Mouse (Mus musculus) kidney, postnatal 0 days (tissue): Measurements from ENCODE around the gene Olfr1219. TPM values are rescaled to one million over a fixed set of nuclear protein-coding genes. Genes with fewer than 3 reads are reported as not detected.

Experiments
- ATAC-seq: fragments of 200-750 bp; cut with Nextera tagmentation; replicated peaks from 2 replicates; pipeline ENCODE4 v1.8.0; 2017; ENCODE audit warnings: low read depth, moderate number of reproducible peaks, moderate TSS enrichment, moderate library complexity; ENCODE audit not compliant: low FRiP score
- DNase-seq: peaks from one replicate; pipeline ENCODE4 v3.0.0-alpha.2; 2016; ENCODE audit warnings: low spot score
- H3K27ac ChIP-seq: fragments of 300-500 bp; sonication (generic); 2 replicates; pipeline ENCODE4 v1.5.1; 2014; ENCODE audit warnings: mild to moderate bottlenecking
- H3K27me3 ChIP-seq: fragments of 300-500 bp; sonication (generic); 2 replicates; pipeline ENCODE4 v1.6.1; 2014; ENCODE audit warnings: low read length, mixed read lengths; ENCODE audit not compliant: insufficient read depth
- H3K36me3 ChIP-seq: fragments of 300-500 bp; sonication (generic); 2 replicates; pipeline ENCODE4 v1.6.1; 2014; ENCODE audit warnings: low read length, mixed read lengths; ENCODE audit not compliant: insufficient read depth
- H3K4me1 ChIP-seq: fragments of 300-500 bp; sonication (generic); replicated peaks from 2 replicates; pipeline ENCODE4 v1.6.1; 2014; ENCODE audit warnings: antibody characterized with exemption, low read length, mixed read lengths; ENCODE audit not compliant: insufficient read depth
- H3K4me2 ChIP-seq: fragments of 300-500 bp; sonication (generic); 2 replicates; pipeline ENCODE4 v1.6.1; 2014; ENCODE audit warnings: mild to moderate bottlenecking, low read length, moderate library complexity, mixed read lengths
- H3K4me3 ChIP-seq: fragments of 300-500 bp; sonication (generic); replicated peaks from 2 replicates; pipeline ENCODE4 v1.5.1; 2014; ENCODE audit warnings: low read depth, low read length
- H3K9ac ChIP-seq: fragments of 300-500 bp; sonication (generic); 2 replicates; pipeline ENCODE4 v1.6.1; 2014; ENCODE audit warnings: low read depth, low read length
- H3K9me3 ChIP-seq: fragments of 300-500 bp; sonication (generic); replicated peaks from 2 replicates; pipeline ENCODE4 v1.6.1; 2016; ENCODE audit warnings: low read length, inconsistent platforms, mixed read lengths
- CTCF ChIP-seq: IDR thresholded peaks from 2 replicates; pipeline ENCODE4 v1.5.1; 2016; ENCODE audit warnings: antibody characterized with exemption, low read depth, mild to moderate bottlenecking, moderate library complexity
- WGBS: fragments of 180-500 bp; shearing (Covaris S2); extraction: QIAGEN DNeasy Blood & Tissue Kit; methylation state at CpG from one replicate; pipeline ENCODE4 v1.1.7; 2014; 5-methylcytosine and 5-hydroxymethylcytosine counted together
- polyA plus RNA-seq: library from polyadenylated mRNA; unstranded; fragments of >200 nt; fragmentation: Nextera tagmentation; extraction: Ambion mirVana; gene quantifications from 2 replicates; pipeline ENCODE4 v1.2.1, GENCODE M21; 2015

Gene Olfr1219
- not detected in 2 replicates for polyA plus RNA-seq

GRCm38 (mm10) chr2:89083413-89083812, at the start of gene Olfr1219:
Olfr1219 (minus strand) TSS chr2:89083513.
- no peak for ATAC-seq
- H3K9ac ChIP-seq = no peak within 1 kb of the TSS
- H3K4me1 ChIP-seq = no peaks in the 10 kb centered on the region
- no peaks in the 10 kb centered on the region for H3K9me3 ChIP-seq
- TF ChIP-seq CTCF = no peak
- no peak within 1 kb of the TSS for H3K27ac ChIP-seq
- H3K4me2 ChIP-seq = no peak within 1 kb of the TSS
- WGBS = 58% methylated on average over 1 of the region's 1 CpGs
- no peaks in the 10 kb centered on the region for H3K27me3 ChIP-seq
- DNase-seq = no peak
- no peaks in the 10 kb centered on the region for H3K36me3 ChIP-seq
- no peak within 1 kb of the TSS for H3K4me3 ChIP-seq

- Histone ChIP-seq H3K36me3 (no peaks in the 10 kb centered on the region), H3K4me1 (no peaks in the 10 kb centered on the region), H3K4me2 (no peak within 1 kb of the TSS), H3K9me3 (no peaks in the 10 kb centered on the region), H3K27me3 (no peaks in the 10 kb centered on the region), H3K4me3 (no peak within 1 kb of the TSS), H3K27ac (no peak within 1 kb of the TSS), H3K9ac (no peak within 1 kb of the TSS)
- no peak for DNase-seq
- ATAC-seq = no peak
- no peak for TF ChIP-seq CTCF
- 76% methylated on average over 3 of the region's 3 CpGs for WGBS
Measured at GRCm38 (mm10) chr2:89132954-89133353, 49.6 kb upstream of the Olfr1219 start, which contains the start of gene Olfr1222. Olfr1222 (minus strand) TSS chr2:89133054.

GRCm38 (mm10) chr2:89117183-89117582, 33.9 kb upstream of the Olfr1219 start, which contains the start of gene Olfr1221:
Olfr1221 (minus strand) TSS chr2:89117283.
- WGBS = 95% methylated on average over 2 of the region's 2 CpGs
- ATAC-seq (no peak), DNase-seq (no peak)

GRCm38 (mm10) chr2:89106735-89107134, 23.4 kb upstream of the Olfr1219 start, which contains the start of gene Olfr1220:
Olfr1220 (minus strand) TSS chr2:89106835.
- no peak for ATAC-seq

More at GRCm38 (mm10) chr2:89117183-89117582, 33.9 kb upstream of the Olfr1219 start, which contains the start of gene Olfr1221:
- Histone ChIP-seq H3K27me3 (no peaks in the 10 kb centered on the region), H3K4me1 (no peaks in the 10 kb centered on the region), H3K36me3 (no peaks in the 10 kb centered on the region), H3K9ac (no peak within 1 kb of the TSS), H3K4me2 (no peak within 1 kb of the TSS), H3K9me3 (no peaks in the 10 kb centered on the region), H3K4me3 (no peak within 1 kb of the TSS), H3K27ac (no peak within 1 kb of the TSS)
- no peak for TF ChIP-seq CTCF

GRCm38 (mm10) chr2:89105651-89106050, 22.3 kb upstream of the Olfr1219 start:
- H3K4me3 ChIP-seq = no peak overlapping the region
- no peak for TF ChIP-seq CTCF
- DNase-seq = no peak
- no peak overlapping the region for H3K27ac ChIP-seq
- no peaks in the 10 kb centered on the region for H3K4me1 ChIP-seq
- H3K9ac ChIP-seq = no peak overlapping the region
- H3K36me3 ChIP-seq = no peaks in the 10 kb centered on the region
- H3K9me3 ChIP-seq = no peaks in the 10 kb centered on the region
- no peak overlapping the region for H3K4me2 ChIP-seq
- ATAC-seq = no peak
- no peaks in the 10 kb centered on the region for H3K27me3 ChIP-seq

More at GRCm38 (mm10) chr2:89106735-89107134, 23.4 kb upstream of the Olfr1219 start, which contains the start of gene Olfr1220:
- H3K4me1 ChIP-seq = no peaks in the 10 kb centered on the region
- H3K9me3 ChIP-seq = no peaks in the 10 kb centered on the region
- no peak within 1 kb of the TSS for H3K4me3 ChIP-seq
- 74% methylated on average over 3 of the region's 3 CpGs for WGBS
- no peak for TF ChIP-seq CTCF
- no peak for DNase-seq
- H3K9ac ChIP-seq = no peak within 1 kb of the TSS
- H3K36me3 ChIP-seq = no peaks in the 10 kb centered on the region
- no peak within 1 kb of the TSS for H3K4me2 ChIP-seq
- no peak within 1 kb of the TSS for H3K27ac ChIP-seq
- H3K27me3 ChIP-seq = no peaks in the 10 kb centered on the region

- no peak for TF ChIP-seq CTCF
- WGBS = 100% methylated on average over 1 of the region's 1 CpGs
Measured at GRCm38 (mm10) chr2:89093848-89094247, 10.5 kb upstream of the Olfr1219 start.

GRCm38 (mm10) chr2:89081487-89081886, 1.8 kb downstream of the Olfr1219 start:
- no peak overlapping the region for H3K27ac ChIP-seq
- no peak for ATAC-seq

More at GRCm38 (mm10) chr2:89093848-89094247, 10.5 kb upstream of the Olfr1219 start:
- no peak overlapping the region for H3K27ac ChIP-seq
- DNase-seq (no peak), ATAC-seq (no peak)
- H3K27me3 ChIP-seq = no peaks in the 10 kb centered on the region
- H3K4me3 ChIP-seq = no peak overlapping the region
- H3K4me2 ChIP-seq = no peak overlapping the region
- H3K9me3 ChIP-seq = no peaks in the 10 kb centered on the region
- H3K4me1 ChIP-seq = no peaks in the 10 kb centered on the region
- H3K36me3 ChIP-seq = no peaks in the 10 kb centered on the region
- no peak overlapping the region for H3K9ac ChIP-seq

More at GRCm38 (mm10) chr2:89081487-89081886, 1.8 kb downstream of the Olfr1219 start:
- no peaks in the 10 kb centered on the region for H3K36me3 ChIP-seq
- H3K4me3 ChIP-seq = no peak overlapping the region
- no peaks in the 10 kb centered on the region for H3K4me1 ChIP-seq
- no peaks in the 10 kb centered on the region for H3K27me3 ChIP-seq
- no peak for DNase-seq
- H3K9ac ChIP-seq = no peak overlapping the region
- H3K4me2 ChIP-seq = no peak overlapping the region
- TF ChIP-seq CTCF = no peak
- H3K9me3 ChIP-seq = no peaks in the 10 kb centered on the region
